Mouse (Mus musculus) embryonic fibroblast, embryonic 13.5 days (primary cell): ENCODE data around the gene 3110082I17Rik.

Source experiments
- CTCF ChIP-seq: IDR thresholded peaks from 2 replicates; pipeline ENCODE4 v1.5.1; 2011; ENCODE audit warnings: mild to moderate bottlenecking, control low read depth, low read length, moderate library complexity, borderline replicate concordance; ENCODE audit not compliant: insufficient read depth
- POLR2A ChIP-seq: IDR thresholded peaks from 2 replicates; pipeline ENCODE4 v1.6.1; 2011; ENCODE audit warnings: low read depth, mild to moderate bottlenecking, control low read depth, low read length, moderate library complexity

- no peak for TF ChIP-seq CTCF
- TF ChIP-seq POLR2A, result no peak
These were observed 18.8 kb upstream of the 3110082I17Rik start for GRCm38 (mm10) chr5:139479088-139479487.
